Mouse (Mus musculus) heart, adult 2 months (tissue): ENCODE measurements around the gene B3gnt2.

Experiments used
- CTCF ChIP-seq: fragments of 200-600 bp; IDR thresholded peaks from 2 replicates; pipeline ENCODE4 v1.8.1; 2022; ENCODE audit warnings: antibody characterized with exemption, mild to moderate bottlenecking, moderate library complexity
- POLR2A ChIP-seq: fragments of 200-500 bp; IDR thresholded peaks from 2 replicates; pipeline ENCODE4 v1.6.1; 2011; ENCODE audit warnings: mild to moderate bottlenecking, low read depth, low read length, control low read depth; ENCODE audit not compliant: insufficient read depth

DNA sequence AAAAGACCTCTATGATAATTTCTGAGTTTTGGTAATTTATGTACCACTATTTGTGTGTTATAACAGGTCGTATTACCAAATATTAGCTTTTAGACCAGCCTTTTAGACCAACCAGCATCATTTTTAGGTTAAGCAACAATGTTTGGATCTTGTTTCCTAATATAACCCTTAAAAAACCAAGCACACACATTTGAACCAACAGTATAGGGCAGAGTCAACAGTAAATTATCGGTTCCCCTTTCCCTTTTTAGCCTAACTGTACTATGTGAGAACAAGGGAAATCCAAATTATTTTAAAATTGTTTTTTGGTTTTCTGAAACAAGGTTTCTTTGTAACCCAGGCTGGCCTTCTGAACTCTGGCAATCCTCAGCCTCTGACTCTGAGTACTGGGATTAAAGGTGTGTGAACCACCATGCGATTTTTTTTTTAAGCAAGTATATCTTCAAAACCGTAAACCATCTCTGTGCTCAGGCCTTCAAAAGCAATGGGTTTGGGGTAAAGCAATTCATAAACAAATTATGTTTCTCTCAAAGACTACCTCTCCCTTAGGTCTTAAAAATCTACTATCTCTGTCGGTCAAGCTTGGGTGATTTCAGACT, 3.6 kb downstream of the B3gnt2 start:
- TF ChIP-seq CTCF: no peak
- no peak for TF ChIP-seq POLR2A
